In the genomic region with DNA sequence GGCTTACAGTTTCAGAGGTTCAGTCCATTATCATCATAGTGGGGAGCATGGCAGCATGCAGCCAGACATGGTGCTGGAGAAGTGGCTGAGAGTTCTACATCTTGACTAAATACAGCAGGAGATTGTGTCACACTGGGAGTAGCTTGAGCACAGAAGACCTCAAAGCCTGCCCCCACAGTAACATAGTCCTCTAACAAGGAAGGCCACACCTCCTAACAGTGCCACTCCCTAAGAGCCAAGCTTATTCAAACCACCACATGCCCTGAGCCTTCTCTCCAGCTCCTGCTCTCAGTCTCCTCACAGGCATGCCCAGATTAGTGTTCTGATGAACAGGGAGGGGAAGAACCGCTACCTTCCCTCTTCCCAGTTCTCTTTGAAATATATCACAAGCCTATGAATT, we compare ENCODE assay signal across 27 mouse cellular contexts. TPM values are rescaled to one million over a fixed set of nuclear protein-coding genes. Genes with fewer than 3 reads are reported as not detected.
DNase-seq lines count a peak whose midpoint lies in the region; ATAC-seq lines count a peak whose summit lies in the region.
"Had no signal": no experiment of that assay in that cellular context is flagged by ENCODE, and none has a peak within 500 bp of the region (broad histone marks: within the 10 kb centered on the region; RNA-seq: fewer than 3 reads in every experiment).

No protein-coding gene starts in this region.

- peak; percentile 33 for DNase-seq in forebrain, embryonic 11.5 days (ENCODE audit: low spot score)
- peak; percentile 25 for DNase-seq in liver, embryonic 11.5 days (ENCODE audit: low spot score)
- peak; percentile 19 for DNase-seq in retina, embryonic 14.5 days (ENCODE audit: low spot score)
- no peak for DNase-seq in retina, postnatal 1 day
- no peak for DNase-seq in kidney, postnatal 25 days
- DNase-seq: adrenal gland, postnatal 10 days; cerebellum, adult 9-10 months; cerebellum, postnatal 36 days; gastrocnemius, adult 2 months; gastrocnemius, postnatal 36 days; kidney, adult 9 months; kidney, postnatal 10 days; layer of hippocampus, adult 9-11 months; liver; lung, postnatal 4 days; midbrain, embryonic 14.5 days; right cerebral cortex, postnatal 14 days; thymus, postnatal 4 days had no signal

- H3K36me3 ChIP-seq in forebrain, embryonic 11.5 days (ENCODE audit: control insufficient read depth, insufficient read depth, low read length) = no peaks in the 10 kb centered on the region
- no peaks in the 10 kb centered on the region for H3K36me3 ChIP-seq in forebrain, embryonic 13.5 days (ENCODE audit: poor library complexity, severe bottlenecking)
- no peaks in the 10 kb centered on the region for H3K36me3 ChIP-seq in liver, embryonic 11.5 days (ENCODE audit: control insufficient read depth, insufficient read depth, low read length)
- H3K36me3 ChIP-seq in liver, embryonic 12.5 days = no peaks in the 10 kb centered on the region
- H3K36me3 ChIP-seq: heart, embryonic 12.5 days; lung, embryonic 15.5 days; neural tube, embryonic 12.5 days had no signal

- H3K9me3 ChIP-seq in forebrain, embryonic 11.5 days (ENCODE audit: control insufficient read depth, low read length) = no peaks in the 10 kb centered on the region
- no peaks in the 10 kb centered on the region for H3K9me3 ChIP-seq in forebrain, embryonic 13.5 days (replicated peaks)
- no peaks in the 10 kb centered on the region for H3K9me3 ChIP-seq in liver, embryonic 11.5 days (ENCODE audit: control insufficient read depth, low read length)
- no peaks in the 10 kb centered on the region for H3K9me3 ChIP-seq in liver, embryonic 12.5 days (replicated peaks)
- H3K9me3 ChIP-seq: heart, embryonic 12.5 days; lung, embryonic 15.5 days; neural tube, embryonic 12.5 days had no signal

- no peak overlapping the region for H3K4me3 ChIP-seq in forebrain, embryonic 11.5 days (ENCODE audit: low read depth, low read length)
- H3K4me3 ChIP-seq in forebrain, embryonic 13.5 days = no peak overlapping the region
- no peak overlapping the region for H3K4me3 ChIP-seq in liver, embryonic 11.5 days (ENCODE audit: low read depth, low read length)
- no peak overlapping the region for H3K4me3 ChIP-seq in liver, embryonic 12.5 days
- H3K4me3 ChIP-seq: gastrocnemius, adult 2 months; heart, adult 2 months; heart, embryonic 12.5 days; lung, embryonic 15.5 days; megakaryocyte, embryonic 14.5 days; neural tube, embryonic 12.5 days had no signal

- no peak for ATAC-seq in forebrain, embryonic 11.5 days (replicated peaks; ENCODE audit: low FRiP score)
- no peak for ATAC-seq in forebrain, embryonic 13.5 days
- no peak for ATAC-seq in liver, embryonic 11.5 days (replicated peaks; ENCODE audit: low FRiP score)
- ATAC-seq in liver, embryonic 12.5 days = no peak
- ATAC-seq: hindbrain, embryonic 16.5 days; intestine, postnatal 0 days had no signal

- H3K27me3 ChIP-seq in forebrain, embryonic 11.5 days (ENCODE audit: control insufficient read depth, insufficient read depth, low read length) = peaks cover 68% of the 10 kb centered on the region
- H3K27me3 ChIP-seq in forebrain, embryonic 13.5 days = peaks cover 95% of the 10 kb centered on the region
- peaks cover 56% of the 10 kb centered on the region for H3K27me3 ChIP-seq in liver, embryonic 11.5 days (replicated peaks; ENCODE audit: control insufficient read depth, insufficient read depth, low read length)
- peaks cover 89% of the 10 kb centered on the region for H3K27me3 ChIP-seq in liver, embryonic 12.5 days (replicated peaks)

- no peak overlapping the region for H3K4me2 ChIP-seq in forebrain, embryonic 11.5 days (ENCODE audit: low read depth, low read length, severe bottlenecking)
- H3K4me2 ChIP-seq in forebrain, embryonic 13.5 days = no peak overlapping the region
- H3K4me2 ChIP-seq in liver, embryonic 11.5 days = no peak overlapping the region
- H3K4me2 ChIP-seq in liver, embryonic 12.5 days = no peak overlapping the region
- H3K4me2 ChIP-seq: heart, embryonic 12.5 days; lung, embryonic 15.5 days; neural tube, embryonic 12.5 days had no signal

- H3K4me1 ChIP-seq in forebrain, embryonic 11.5 days (replicated peaks; ENCODE audit: control insufficient read depth, insufficient read depth, low read length) = peaks cover 5% of the 10 kb centered on the region; the same call in 1 of the 2 replicates
- H3K4me1 ChIP-seq in forebrain, embryonic 13.5 days = no peaks in the 10 kb centered on the region
- peaks cover 20% of the 10 kb centered on the region for H3K4me1 ChIP-seq in liver, embryonic 11.5 days (replicated peaks; ENCODE audit: control insufficient read depth, insufficient read depth, low read length)
- peaks cover 37% of the 10 kb centered on the region for H3K4me1 ChIP-seq in liver, embryonic 12.5 days

- H3K27ac ChIP-seq in forebrain, embryonic 11.5 days (ENCODE audit: low read depth, low read length) = no peak overlapping the region
- no peak overlapping the region for H3K27ac ChIP-seq in forebrain, embryonic 13.5 days
- no peak overlapping the region for H3K27ac ChIP-seq in liver, embryonic 11.5 days (ENCODE audit: low read depth, low read length)
- no peak overlapping the region for H3K27ac ChIP-seq in liver, embryonic 12.5 days
- H3K27ac ChIP-seq: gastrocnemius, adult 2 months; heart, adult 2 months; lung, embryonic 15.5 days; neural tube, embryonic 12.5 days had no signal

- 72% methylated on average over 1 of the region's 1 CpGs for WGBS in forebrain, embryonic 11.5 days
- WGBS in forebrain, embryonic 13.5 days = 81% methylated on average over 1 of the region's 1 CpGs
- 65% methylated on average over 1 of the region's 1 CpGs for WGBS in liver, embryonic 11.5 days
- WGBS in liver, embryonic 12.5 days (ENCODE audit: insufficient replicate concordance) = 76% methylated on average over 1 of the region's 1 CpGs

- H3K9ac ChIP-seq in forebrain, embryonic 11.5 days (ENCODE audit: low read length) = no peak overlapping the region
- H3K9ac ChIP-seq in forebrain, embryonic 13.5 days = no peak overlapping the region
- no peak overlapping the region for H3K9ac ChIP-seq in liver, embryonic 11.5 days (ENCODE audit: low read depth, low read length)
- no peak overlapping the region for H3K9ac ChIP-seq in liver, embryonic 12.5 days
- H3K9ac ChIP-seq: heart, embryonic 12.5 days; lung, embryonic 15.5 days; neural tube, embryonic 12.5 days had no signal

RNA-seq across cellular contexts. Expression of a gene that starts 42.9 kb away (rescaled TPM):
- 0.95 and 2.6 TPM in 2 replicates for polyA plus RNA-seq in forebrain, embryonic 11.5 days (2014; fragmentation: Nextera tagmentation; extraction: Ambion mirVana)
- polyA plus RNA-seq in forebrain, embryonic 13.5 days (2015; fragmentation: Nextera tagmentation; extraction: Ambion mirVana) = 0.56 and 1.0 TPM in 2 replicates
- 4.1 TPM in 2 replicates for polyA plus RNA-seq in liver, embryonic 11.5 days (2014; fragmentation: Nextera tagmentation; extraction: Ambion mirVana)
- 2.4 and 2.7 TPM in 2 replicates for polyA plus RNA-seq in liver, embryonic 12.5 days (2016; fragmentation: Nextera tagmentation; extraction: Ambion mirVana)

Comparison
In these comparisons a context has a peak if more than half of its experiments do, and no peak if none do; other contexts are left out.
1. DNase-seq: peak in forebrain, embryonic 11.5 days (single experiment), liver, embryonic 11.5 days (single experiment) and retina, embryonic 14.5 days (single experiment); none in retina, postnatal 1 day (single experiment) and kidney, postnatal 25 days (0 of 2).